Mouse (Mus musculus): ENCODE measurements around the gene Nrros.

- no peak for TF ChIP-seq CTCF (IDR thresholded peaks at IDR 0.05; ENCODE audit: control insufficient read depth, insufficient read depth, low read length)
- no peak for TF ChIP-seq POLR2A (IDR thresholded peaks at IDR 0.05; ENCODE audit: borderline replicate concordance, control insufficient read depth, low read depth, low read length)
Measured at GRCm38 (mm10) chr16:32108578-32108977, 56.8 kb downstream of the Nrros start.

All from bone marrow, adult 2 months (tissue).